Mouse (Mus musculus): ENCODE results near the gene Gm20388.

Gm20388 gene

GRCm38 (mm10) chr8:120371146-120371545 is 460.5 kb downstream of the Gm20388 start:
- no peak for DNase-seq (ENCODE audit: low spot score)

- DNase-seq (ENCODE audit: low spot score): no peak
Observed at GRCm38 (mm10) chr8:120371725-120372457, 461.2 kb downstream of the Gm20388 start.

- DNase-seq (ENCODE audit: low spot score): no peak
Observed at GRCm38 (mm10) chr8:120372684-120373083, 462.0 kb downstream of the Gm20388 start.

GRCm38 (mm10) chr8:120373621-120374020 is 463.0 kb downstream of the Gm20388 start:
- no peak for DNase-seq (ENCODE audit: low spot score)

- DNase-seq (ENCODE audit: low spot score): no peak
Observed at GRCm38 (mm10) chr8:120374070-120374469, 463.4 kb downstream of the Gm20388 start.

- DNase-seq (ENCODE audit: low spot score): no peak
Observed at GRCm38 (mm10) chr8:120374514-120374913, 463.9 kb downstream of the Gm20388 start.

GRCm38 (mm10) chr8:120375170-120375569 is 464.5 kb downstream of the Gm20388 start:
- DNase-seq (ENCODE audit: low spot score): no peak

GRCm38 (mm10) chr8:120376215-120376614 is 465.6 kb downstream of the Gm20388 start:
- DNase-seq (ENCODE audit: low spot score): no peak

GRCm38 (mm10) chr8:120376847-120377802 is 466.5 kb downstream of the Gm20388 start:
- no peak for DNase-seq (ENCODE audit: low spot score)

GRCm38 (mm10) chr8:120377803-120378189 is 467.2 kb downstream of the Gm20388 start:
- no peak for DNase-seq (ENCODE audit: low spot score)

GRCm38 (mm10) chr8:120378306-120378705 is 467.7 kb downstream of the Gm20388 start:
- DNase-seq (ENCODE audit: low spot score): peak; percentile 73

GRCm38 (mm10) chr8:120379015-120379414 is 468.4 kb downstream of the Gm20388 start:
- no peak for DNase-seq (ENCODE audit: low spot score)

GRCm38 (mm10) chr8:120381865-120382264 is 471.2 kb downstream of the Gm20388 start:
- DNase-seq (ENCODE audit: low spot score): no peak

GRCm38 (mm10) chr8:120382436-120383203 is 472.0 kb downstream of the Gm20388 start:
- DNase-seq (ENCODE audit: low spot score): peak; percentile 95

- no peak for DNase-seq (ENCODE audit: low spot score)
Observed at GRCm38 (mm10) chr8:120383204-120383560, 472.5 kb downstream of the Gm20388 start.

- DNase-seq (ENCODE audit: low spot score): no peak
Observed at GRCm38 (mm10) chr8:120383713-120384112, 473.1 kb downstream of the Gm20388 start.

- DNase-seq (ENCODE audit: low spot score): no peak
Observed at GRCm38 (mm10) chr8:120384745-120385144, 474.1 kb downstream of the Gm20388 start.

- DNase-seq (ENCODE audit: low spot score): peak; percentile 33
Observed at GRCm38 (mm10) chr8:120388246-120388645, 477.6 kb downstream of the Gm20388 start.

GRCm38 (mm10) chr8:120390598-120390997 is 480.0 kb downstream of the Gm20388 start:
- no peak for DNase-seq (ENCODE audit: low spot score)

- no peak for DNase-seq (ENCODE audit: low spot score)
Observed at GRCm38 (mm10) chr8:120391856-120392255, 481.2 kb downstream of the Gm20388 start.

- DNase-seq (ENCODE audit: low spot score): peak; percentile 44
Observed at GRCm38 (mm10) chr8:120393085-120393484, 482.4 kb downstream of the Gm20388 start.

- DNase-seq (ENCODE audit: low spot score): no peak
Observed at GRCm38 (mm10) chr8:120393871-120394275, 483.2 kb downstream of the Gm20388 start.

All from adipocyte (in vitro differentiated cells).